Mouse (Mus musculus) liver, embryonic 14.5 days (tissue): Measurements from ENCODE around the gene Ntn3.

Experiments used
- CTCF ChIP-seq: IDR thresholded peaks from 2 replicates; pipeline ENCODE4 v1.5.1; 2016; ENCODE audit warnings: antibody characterized with exemption, low read depth, control low read depth
- EP300 ChIP-seq: IDR thresholded peaks from 2 replicates; pipeline ENCODE4 v1.6.1; 2016; ENCODE audit warnings: antibody characterized with exemption, low read depth

- no peak for TF ChIP-seq CTCF
- TF ChIP-seq EP300, result no peak
Observed at GRCm38 (mm10) chr17:24227941-24228340, 18.6 kb upstream of the Ntn3 start.
